Mouse (Mus musculus) kidney, embryonic 16.5 days (tissue): Measurements from ENCODE around the gene Hist2h3c2. TPM values are rescaled to one million over a fixed set of nuclear protein-coding genes. Genes with fewer than 3 reads are reported as not detected.
"Not testable (repeated sequence)": the region's sequence is repeated elsewhere in the genome, so short reads cannot be mapped to it uniquely, and the experiment has no call there.

Experiments used
- ATAC-seq: fragments of 200-750 bp; cut with Nextera tagmentation; 2 replicates; pipeline ENCODE4 v1.8.0; 2017; ENCODE audit warnings: moderate TSS enrichment; ENCODE audit not compliant: low FRiP score, low TSS enrichment
- H3K27ac ChIP-seq: fragments of 300-500 bp; sonication (generic); 2 replicates; pipeline ENCODE4 v1.5.1; 2014; ENCODE audit warnings: low read length
- H3K27me3 ChIP-seq: fragments of 300-500 bp; sonication (generic); 2 replicates; pipeline ENCODE4 v1.6.1; 2014; ENCODE audit warnings: low read length, control low read depth, mixed read lengths; ENCODE audit not compliant: insufficient read depth
- H3K36me3 ChIP-seq: fragments of 300-500 bp; sonication (generic); 2 replicates; pipeline ENCODE4 v1.6.1; 2014; ENCODE audit warnings: low read length, control low read depth, mixed read lengths; ENCODE audit not compliant: insufficient read depth
- H3K4me1 ChIP-seq: fragments of 300-500 bp; sonication (generic); 2 replicates; pipeline ENCODE4 v1.6.1; 2014; ENCODE audit warnings: low read length, control low read depth, mixed read lengths; ENCODE audit not compliant: insufficient read depth
- H3K4me2 ChIP-seq: fragments of 300-500 bp; sonication (generic); replicated peaks from 2 replicates; pipeline ENCODE4 v1.6.1; 2014; ENCODE audit warnings: low read depth, low read length
- H3K4me3 ChIP-seq: fragments of 300-500 bp; sonication (generic); 2 replicates; pipeline ENCODE4 v1.5.1; 2014; ENCODE audit warnings: mild to moderate bottlenecking, low read length
- H3K9ac ChIP-seq: fragments of 300-500 bp; sonication (generic); replicated peaks from 2 replicates; pipeline ENCODE4 v1.6.1; 2014; ENCODE audit warnings: low read length
- H3K9me3 ChIP-seq: fragments of 300-500 bp; sonication (generic); 2 replicates; pipeline ENCODE4 v1.6.1; 2016; ENCODE audit warnings: low read length, control low read depth
- WGBS: fragments of 180-500 bp; shearing (Covaris S2); extraction: QIAGEN DNeasy Blood & Tissue Kit; methylation state at CpG from one replicate; pipeline ENCODE4 v1.1.7; 2014; 5-methylcytosine and 5-hydroxymethylcytosine counted together
- polyA plus RNA-seq: library from polyadenylated mRNA; unstranded; fragments of >200 nt; fragmentation: Nextera tagmentation; extraction: Ambion mirVana; gene quantifications from 2 replicates; pipeline ENCODE4 v1.2.1, GENCODE M21; 2015

Hist2h3c2 gene
- 3.1 and 3.7 TPM in 2 replicates for polyA plus RNA-seq

GRCm38 (mm10) chr3:96238954-96239793, at the start of gene Hist2h3c2:
Gene Hist2h3c2 (minus strand): TSS chr3:96239127.
- H3K36me3 ChIP-seq, H3K27me3 ChIP-seq, H3K9me3 ChIP-seq: not testable (repeated sequence)
- Histone ChIP-seq H3K4me3 (peak within 1 kb of the TSS; percentile 63), H3K4me2 (peak within 1 kb of the TSS; percentile 70), H3K4me1 (peaks cover 30% of the 10 kb centered on the region), H3K9ac (peak within 1 kb of the TSS; percentile 82), H3K27ac (peak within 1 kb of the TSS; percentile 87)
- ATAC-seq: peak; percentile 95
- 0% methylated on average over 4 of the region's 68 CpGs for WGBS

- not testable (repeated sequence) for H3K36me3 ChIP-seq, H3K4me1 ChIP-seq, H3K9ac ChIP-seq, H3K27ac ChIP-seq, H3K4me3 ChIP-seq, H3K9me3 ChIP-seq, ATAC-seq, H3K4me2 ChIP-seq
- H3K27me3 ChIP-seq: peaks cover 16% of the 10 kb centered on the region
- 91% methylated on average over 11 of the region's 11 CpGs for WGBS
Observed at GRCm38 (mm10) chr3:96287334-96287733, 48.4 kb upstream of the Hist2h3c2 start.

GRCm38 (mm10) chr3:96284457-96284856, 45.5 kb upstream of the Hist2h3c2 start:
- 16% methylated on average over 4 of the region's 4 CpGs for WGBS
- H3K36me3 ChIP-seq: no peaks in the 10 kb centered on the region

GRCm38 (mm10) chr3:96280660-96281059, 41.7 kb upstream of the Hist2h3c2 start:
- Histone ChIP-seq H3K4me3 (no peak overlapping the region), H3K27me3 (peaks cover 11% of the 10 kb centered on the region), H3K36me3 (no peaks in the 10 kb centered on the region), H3K27ac (no peak overlapping the region), H3K9ac (no peak overlapping the region), H3K4me2 (no peak overlapping the region), H3K9me3 (no peaks in the 10 kb centered on the region), H3K4me1 (peaks cover 13% of the 10 kb centered on the region; the same call in 1 of the 2 replicates)
- WGBS: 60% methylated on average over 6 of the region's 6 CpGs
- no peak for ATAC-seq

More at GRCm38 (mm10) chr3:96284457-96284856, 45.5 kb upstream of the Hist2h3c2 start:
- H3K4me3 ChIP-seq: no peak overlapping the region
- 0 out of 2 replicates have a peak, but pooled peaks have one; percentile 42 for ATAC-seq
- H3K4me1 ChIP-seq: peaks cover 3% of the 10 kb centered on the region; the same call in 1 of the 2 replicates
- peaks cover 16% of the 10 kb centered on the region for H3K27me3 ChIP-seq
- peak overlapping the region; percentile 20; the same call in 1 of the 2 replicates for H3K4me2 ChIP-seq
- H3K9ac ChIP-seq: no peak overlapping the region
- no peaks in the 10 kb centered on the region for H3K9me3 ChIP-seq
- H3K27ac ChIP-seq: no peak overlapping the region

- H3K36me3 ChIP-seq: no peaks in the 10 kb centered on the region
- peak overlapping the region; percentile 90 for H3K4me2 ChIP-seq
- no peaks in the 10 kb centered on the region for H3K9me3 ChIP-seq
- peak; percentile 96 for ATAC-seq
- peak overlapping the region; percentile 61 for H3K4me3 ChIP-seq
- peak overlapping the region; percentile 55 for H3K9ac ChIP-seq
- H3K27ac ChIP-seq: peak overlapping the region; percentile 92
- peaks cover 9% of the 10 kb centered on the region; the same call in 1 of the 2 replicates for H3K4me1 ChIP-seq
- H3K27me3 ChIP-seq: no peaks in the 10 kb centered on the region; the same call in 1 of the 2 replicates
- under 1% methylated on average over 49 of the region's 49 CpGs for WGBS
Observed at GRCm38 (mm10) chr3:96277800-96278624, 39.1 kb upstream of the Hist2h3c2 start.

- H3K4me1 ChIP-seq: peaks cover 9% of the 10 kb centered on the region; the same call in 1 of the 2 replicates
- ATAC-seq: no peak; the same call in 1 of the 2 replicates
- H3K9ac ChIP-seq: peak overlapping the region; percentile 55
- no peak overlapping the region; the same call in 1 of the 2 replicates for H3K27ac ChIP-seq
- H3K9me3 ChIP-seq: no peaks in the 10 kb centered on the region
- H3K4me2 ChIP-seq: peak overlapping the region; percentile 90
- no peaks in the 10 kb centered on the region for H3K36me3 ChIP-seq
- peak overlapping the region; percentile 61 for H3K4me3 ChIP-seq
- 23% methylated on average over 8 of the region's 8 CpGs for WGBS
- no peaks in the 10 kb centered on the region; the same call in 1 of the 2 replicates for H3K27me3 ChIP-seq
Observed at GRCm38 (mm10) chr3:96277428-96277799, 38.5 kb upstream of the Hist2h3c2 start.

- Histone ChIP-seq H3K4me1 (peaks cover 9% of the 10 kb centered on the region; the same call in 1 of the 2 replicates), H3K9ac (no peak overlapping the region)
- no peak for ATAC-seq
Observed at GRCm38 (mm10) chr3:96273591-96274465, 34.9 kb upstream of the Hist2h3c2 start.

GRCm38 (mm10) chr3:96269511-96270474, 30.9 kb upstream of the Hist2h3c2 start, which contains the start of gene Hist2h2bb:
Gene Hist2h2bb (plus strand): TSS chr3:96269752.
- H3K9me3 ChIP-seq: no peaks in the 10 kb centered on the region
- peak within 1 kb of the TSS; percentile 85 for H3K9ac ChIP-seq
- peak; percentile 96 for ATAC-seq
- no peaks in the 10 kb centered on the region for H3K27me3 ChIP-seq
- H3K4me3 ChIP-seq: peak within 1 kb of the TSS; percentile 66
- H3K4me2 ChIP-seq: peak within 1 kb of the TSS; percentile 90
- H3K4me1 ChIP-seq: peaks cover 14% of the 10 kb centered on the region
- no peaks in the 10 kb centered on the region for H3K36me3 ChIP-seq
- WGBS: under 1% methylated on average over 45 of the region's 45 CpGs
- peak within 1 kb of the TSS; percentile 98 for H3K27ac ChIP-seq

More at GRCm38 (mm10) chr3:96273591-96274465, 34.9 kb upstream of the Hist2h3c2 start:
- Histone ChIP-seq H3K27ac (no peak overlapping the region), H3K9me3 (no peaks in the 10 kb centered on the region), H3K4me2 (no peak overlapping the region), H3K36me3 (no peaks in the 10 kb centered on the region), H3K4me3 (no peak overlapping the region), H3K27me3 (no peaks in the 10 kb centered on the region; the same call in 1 of the 2 replicates)
- WGBS: 88% methylated on average over 17 of the region's 17 CpGs
